Mouse (Mus musculus) 3134 (cell line): ENCODE measurements at regions not wholly inside any gene's neighbourhood (a gene's known extent, or its start where the extent isn't known, plus 50 kb on each side); places are given as distances from the start of the nearest gene placed in this dataset.

Experiments used
- DNase-seq: peaks from one replicate; pipeline ENCODE4 v3.0.0-alpha.2; 2011; ENCODE audit warnings: low spot score; ENCODE audit not compliant: insufficient read length; ENCODE audit errors: extremely low read depth

DNA sequence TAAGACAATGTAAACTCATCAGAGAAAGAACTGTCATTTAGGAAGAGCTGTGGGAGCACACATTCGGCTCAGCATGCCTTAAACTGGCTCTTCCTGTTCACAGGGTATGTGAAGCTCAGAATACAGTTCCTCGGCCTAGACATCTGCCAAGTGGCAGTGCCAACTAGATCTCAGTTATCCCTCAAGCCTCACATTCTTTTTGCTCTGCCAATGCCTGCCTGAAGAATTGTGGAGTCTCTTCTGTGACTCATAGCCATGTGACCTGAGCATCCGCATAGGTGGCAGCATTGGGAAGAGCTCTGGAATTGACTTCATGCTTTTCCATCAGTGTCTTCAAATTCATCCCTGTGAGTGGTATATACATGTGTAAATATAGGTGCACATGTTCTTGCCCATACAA lies 59.7 kb downstream of the Prlhr start:
- peak; percentile 18 for DNase-seq

DNA sequence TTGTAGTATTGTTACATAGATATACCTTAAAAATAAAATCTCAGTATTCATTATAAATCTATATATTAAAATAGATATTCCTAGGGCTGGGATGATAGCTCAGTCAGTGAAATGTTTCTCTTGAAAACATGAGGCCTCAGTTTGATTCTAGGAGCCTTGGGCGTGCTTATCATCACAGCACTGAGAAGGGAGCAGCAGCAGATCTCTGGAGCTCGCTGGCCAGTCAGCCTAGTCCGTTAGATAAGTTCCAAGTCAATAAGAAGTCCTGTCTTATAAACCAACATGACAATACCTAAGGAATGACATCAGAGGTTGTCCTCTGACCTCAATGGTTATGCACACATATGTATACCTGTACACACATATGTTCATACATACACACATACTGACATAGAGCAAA lies 68.7 kb downstream of the Prlhr start:
- DNase-seq = no peak

DNA sequence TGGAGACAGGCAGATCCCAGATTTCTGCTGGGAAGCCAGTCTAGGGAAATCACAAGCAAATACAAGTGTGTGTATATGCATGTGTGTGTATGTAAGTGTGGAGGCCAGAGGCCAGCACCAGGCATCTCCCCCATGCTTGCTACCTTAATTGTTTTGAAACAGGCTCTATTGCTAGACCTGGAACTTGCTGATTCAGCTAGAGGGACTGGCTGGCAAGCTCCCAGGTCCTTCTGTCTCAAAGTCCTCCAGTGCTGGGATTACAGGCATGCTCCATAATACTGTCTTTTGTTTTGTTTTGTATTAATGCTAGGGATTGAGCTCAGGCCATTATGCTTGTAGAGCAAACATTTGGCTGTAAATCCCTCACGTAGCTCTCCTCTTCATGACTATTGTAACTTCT lies 70.4 kb downstream of the Prlhr start:
- DNase-seq = no peak

DNA sequence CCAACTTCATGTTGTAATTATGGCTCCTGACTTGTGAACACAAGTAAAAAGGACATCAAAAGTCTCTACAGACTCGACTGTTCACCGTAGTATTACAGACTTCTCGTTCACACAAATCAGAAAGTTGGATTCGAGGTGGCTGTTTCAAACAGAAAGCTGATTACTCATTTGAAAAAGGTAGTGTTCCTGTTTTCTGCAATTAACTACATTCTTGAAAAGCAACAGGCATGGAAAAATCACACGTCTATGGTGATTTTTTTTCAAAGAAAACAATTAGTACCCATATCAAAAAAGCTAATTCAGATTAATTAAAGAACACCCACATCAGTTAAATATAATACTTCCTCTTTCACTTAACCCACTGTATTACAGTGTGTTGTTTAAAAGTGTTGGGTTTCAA lies 71.5 kb downstream of the Prlhr start:
- no peak for DNase-seq

DNA sequence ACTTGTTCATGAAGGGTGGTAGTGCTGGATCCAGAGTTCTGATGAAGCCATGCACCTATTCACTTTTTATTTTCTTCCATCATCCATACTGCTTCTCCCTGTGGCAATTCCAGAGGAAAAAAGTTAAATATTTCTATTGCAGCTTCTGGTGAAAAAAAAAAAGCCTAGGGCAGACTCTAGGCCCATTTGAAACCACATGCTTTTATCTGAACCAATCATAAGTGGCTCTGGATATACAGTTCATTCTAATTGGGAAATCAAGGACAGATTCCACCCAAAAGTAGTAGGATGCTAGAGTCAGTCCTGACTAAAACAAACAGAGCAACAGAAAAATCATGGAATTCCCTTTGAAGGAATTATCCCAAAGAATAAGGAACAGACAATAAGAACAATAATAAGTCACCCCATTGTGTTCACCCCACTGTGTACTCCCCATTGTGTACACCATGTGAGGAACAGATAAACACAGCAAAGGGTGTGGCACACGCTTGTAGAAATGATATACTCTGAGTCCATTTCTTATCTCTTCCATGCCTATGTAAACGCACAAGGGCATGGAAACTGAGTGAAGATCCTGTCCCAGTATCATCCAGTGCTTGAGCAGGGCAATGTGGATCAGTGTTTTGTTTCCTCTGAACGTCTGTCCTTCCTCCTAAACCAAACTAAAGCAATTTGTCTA lies 81.4 kb downstream of the Prlhr start:
- DNase-seq = no peak

DNA sequence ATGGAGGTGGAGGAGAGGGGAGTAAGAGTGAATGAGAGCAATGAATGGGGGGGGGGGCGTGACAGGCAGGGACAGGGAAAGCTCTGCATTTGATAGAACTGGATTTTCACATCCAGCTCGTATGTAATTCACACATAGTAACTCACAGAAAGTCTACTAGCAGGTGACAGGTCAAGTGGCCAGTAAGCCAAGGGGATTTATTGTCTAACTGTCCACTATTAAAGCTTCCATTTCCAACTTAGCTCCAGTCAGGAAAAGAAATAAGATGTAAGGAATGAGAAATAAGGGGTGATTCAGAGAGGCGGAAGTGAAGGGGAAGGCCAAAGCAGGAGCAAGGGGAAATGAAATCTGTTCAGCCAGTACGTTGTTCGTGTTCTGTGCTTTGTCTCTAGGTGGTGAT lies 83.4 kb downstream of the Prlhr start:
- no peak for DNase-seq

DNA sequence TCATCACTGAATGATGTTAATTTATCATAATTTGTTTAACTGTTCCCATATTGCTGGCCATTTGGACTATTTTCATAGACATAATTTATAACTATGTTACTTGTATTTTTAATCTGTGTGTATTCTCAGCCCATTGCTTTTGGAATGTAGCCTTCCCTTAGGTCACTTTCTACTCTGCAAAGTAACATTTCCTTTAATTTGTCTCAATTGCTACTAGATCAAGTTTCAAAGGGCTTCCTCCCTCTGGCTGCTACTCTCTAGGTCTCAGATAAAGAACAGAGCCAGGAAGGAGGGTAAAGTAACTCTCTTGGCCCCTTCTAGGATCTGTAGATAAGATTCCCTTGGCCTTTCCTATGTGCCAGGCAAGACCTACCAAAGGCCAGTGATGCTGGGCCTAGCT lies 85.4 kb downstream of the Prlhr start:
- DNase-seq = no peak

DNA sequence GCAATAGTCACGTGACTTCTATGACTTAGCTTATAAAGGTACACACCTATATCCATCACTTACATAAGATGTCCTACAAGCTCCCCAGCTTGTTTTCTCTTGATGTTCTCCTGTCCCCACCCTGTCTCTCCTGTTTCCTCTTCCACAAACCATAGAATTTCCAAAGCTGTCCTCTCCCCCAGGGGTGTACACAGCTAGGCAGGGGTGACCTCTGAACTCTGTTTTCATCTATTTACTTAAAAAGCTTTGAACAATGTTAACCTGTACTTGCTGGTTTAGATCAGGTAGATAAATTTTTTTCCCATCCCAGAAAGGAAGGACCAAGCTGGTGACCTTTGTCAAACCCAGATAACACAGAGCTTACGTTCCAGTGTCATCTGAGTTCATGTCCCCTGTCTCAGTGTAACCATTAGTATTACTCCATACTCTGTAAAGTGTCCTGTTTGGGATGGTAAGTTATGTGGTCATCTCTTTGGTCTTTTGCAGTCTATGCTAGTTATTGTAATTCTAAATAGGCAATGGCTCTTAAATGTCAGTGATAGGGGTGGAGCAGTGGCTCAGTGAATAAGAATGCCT lies 89.0 kb downstream of the Prlhr start:
- no peak for DNase-seq

DNA sequence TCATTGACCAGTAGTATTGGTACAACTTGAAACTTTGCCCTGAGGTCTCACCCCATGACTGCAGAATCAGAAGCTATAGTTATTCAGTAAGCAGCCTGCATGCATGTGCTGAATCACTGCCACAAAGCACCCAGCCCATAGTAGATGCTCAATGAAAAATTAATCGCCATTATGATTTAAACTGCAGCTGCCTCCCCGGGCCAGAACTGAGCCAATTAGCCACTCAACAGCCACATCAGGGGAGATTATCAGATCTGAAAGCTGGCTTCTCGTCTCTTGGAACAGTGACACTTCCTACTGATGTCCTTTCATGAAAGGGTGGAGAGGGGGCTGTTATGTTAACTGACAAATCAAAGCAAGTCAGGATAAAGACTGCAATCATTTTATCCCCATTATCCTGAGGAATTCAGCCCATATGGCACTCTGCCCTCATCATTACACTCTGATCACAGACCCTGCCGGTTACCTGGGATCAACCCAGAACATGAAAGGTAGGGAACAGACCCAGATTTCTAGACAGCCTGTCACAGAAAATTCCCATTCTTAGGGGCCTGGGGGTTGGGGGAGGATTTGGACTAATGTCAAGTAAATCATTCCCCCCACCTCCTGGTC lies 104.0 kb downstream of the Prlhr start:
- no peak for DNase-seq

DNA sequence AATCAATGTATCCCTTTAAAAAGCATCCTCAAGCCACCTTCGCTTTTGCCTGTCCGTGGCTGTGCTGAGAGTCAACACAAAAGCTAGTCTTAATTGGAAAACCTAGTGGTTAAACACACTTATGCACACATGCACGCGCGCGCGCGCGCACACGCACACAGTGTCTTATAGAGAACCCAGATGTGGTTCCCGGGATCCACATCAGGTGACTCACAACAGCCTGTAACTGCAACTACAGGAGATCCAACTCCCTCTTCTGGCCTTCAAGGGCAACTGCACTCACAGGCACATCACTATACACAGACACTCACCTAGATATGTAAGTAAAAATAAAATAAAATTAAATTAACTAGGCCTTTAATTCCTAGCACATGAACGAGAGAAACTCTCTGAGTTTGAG lies 118.4 kb upstream of the Fam204a start:
- no peak for DNase-seq

DNA sequence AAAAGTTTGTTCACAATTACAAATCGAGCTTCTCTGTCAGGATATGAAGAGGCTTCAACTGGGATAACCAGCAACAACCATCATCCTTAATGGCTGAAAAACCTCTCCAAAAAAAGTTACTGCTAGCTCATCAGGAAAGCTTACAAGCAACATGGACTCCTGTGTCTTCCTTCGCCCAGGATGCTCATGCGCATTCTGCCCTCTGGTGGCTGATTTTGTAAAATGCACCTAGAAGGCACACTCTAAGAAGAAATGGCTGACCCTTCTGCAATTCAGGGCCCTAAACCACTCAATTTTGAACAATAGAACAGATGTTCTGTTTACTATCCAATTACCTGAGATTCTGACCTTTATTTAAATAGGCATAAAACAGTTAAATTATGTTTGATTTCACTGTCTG lies 115.0 kb upstream of the Fam204a start:
- DNase-seq = peak; percentile 7

DNA sequence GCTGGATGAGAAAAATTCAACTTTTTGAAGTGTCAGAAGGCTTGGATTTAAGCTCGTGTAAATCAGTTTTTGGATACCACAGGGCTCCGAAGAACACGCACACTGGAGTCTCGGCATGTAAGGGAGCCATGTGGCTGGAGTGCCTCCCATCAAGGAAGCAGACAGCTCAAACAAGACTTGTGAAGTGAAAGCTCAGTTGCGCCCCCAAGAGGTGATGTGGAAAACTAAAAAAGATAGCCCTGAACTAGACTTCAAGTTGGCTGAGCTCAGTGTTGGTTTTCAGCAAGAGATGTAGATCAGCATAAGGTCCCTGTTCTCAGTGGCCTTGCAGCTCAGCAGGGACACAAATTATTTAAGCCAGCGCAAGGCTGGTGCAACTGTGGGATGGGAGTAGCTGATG lies 113.7 kb upstream of the Fam204a start:
- no peak for DNase-seq

DNA sequence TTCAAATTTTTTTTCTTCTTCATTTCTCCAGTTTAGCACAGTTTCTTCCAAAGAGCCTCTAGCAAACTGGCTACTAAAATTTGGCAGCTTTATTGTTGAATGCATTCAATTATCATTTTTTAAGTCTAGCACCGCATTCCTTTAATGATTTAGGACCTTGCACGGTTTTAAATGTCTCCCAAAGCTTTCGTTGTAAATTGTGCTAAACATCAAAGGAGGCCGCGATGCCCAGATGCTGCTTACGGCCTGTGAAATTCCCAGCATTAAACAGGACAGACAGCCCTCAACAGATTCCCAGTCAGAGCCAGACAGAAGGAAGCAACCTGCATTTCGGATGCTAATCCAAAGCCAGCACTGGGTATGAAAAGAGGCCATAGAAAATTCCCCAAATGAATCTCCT lies 108.0 kb upstream of the Fam204a start:
- DNase-seq = no peak

DNA sequence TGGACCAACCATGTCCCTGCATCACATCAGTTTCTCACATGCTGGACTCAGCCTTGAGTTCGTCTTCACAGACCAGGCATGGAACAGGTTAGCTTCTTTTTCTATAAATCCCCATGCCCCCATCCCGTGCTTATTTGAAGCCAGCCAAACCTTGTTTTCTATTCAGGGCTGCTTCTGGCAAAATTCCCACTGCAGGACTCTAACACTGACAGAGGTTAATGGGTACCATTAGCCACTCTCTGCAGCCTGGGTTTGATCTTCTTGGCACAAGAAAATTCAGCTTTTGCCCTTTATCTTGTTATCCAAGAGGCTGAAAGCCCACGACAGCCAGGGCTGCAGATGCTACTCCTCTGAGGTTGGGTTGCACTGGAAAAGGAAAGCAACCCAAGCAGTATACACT lies 101.8 kb upstream of the Fam204a start:
- no peak for DNase-seq

DNA sequence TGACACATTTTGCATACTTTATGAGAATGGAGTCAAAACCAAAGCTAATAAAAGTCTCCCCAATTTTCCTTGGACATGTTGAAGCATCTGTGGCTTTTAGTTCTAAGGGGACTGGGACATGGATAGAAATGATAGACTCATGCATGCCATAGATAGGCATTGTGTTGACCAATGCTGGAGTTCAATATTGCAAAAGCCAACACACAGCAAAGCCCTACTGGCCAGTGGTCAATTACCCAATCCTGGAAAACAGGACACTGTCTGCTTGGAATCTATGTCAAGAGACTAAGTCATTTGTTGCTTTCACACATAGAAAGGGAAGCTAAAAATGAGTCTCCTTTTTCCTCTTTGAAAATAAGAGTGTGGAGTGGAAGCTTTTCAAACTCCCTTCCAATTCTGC lies 99.1 kb upstream of the Fam204a start:
- DNase-seq = no peak

DNA sequence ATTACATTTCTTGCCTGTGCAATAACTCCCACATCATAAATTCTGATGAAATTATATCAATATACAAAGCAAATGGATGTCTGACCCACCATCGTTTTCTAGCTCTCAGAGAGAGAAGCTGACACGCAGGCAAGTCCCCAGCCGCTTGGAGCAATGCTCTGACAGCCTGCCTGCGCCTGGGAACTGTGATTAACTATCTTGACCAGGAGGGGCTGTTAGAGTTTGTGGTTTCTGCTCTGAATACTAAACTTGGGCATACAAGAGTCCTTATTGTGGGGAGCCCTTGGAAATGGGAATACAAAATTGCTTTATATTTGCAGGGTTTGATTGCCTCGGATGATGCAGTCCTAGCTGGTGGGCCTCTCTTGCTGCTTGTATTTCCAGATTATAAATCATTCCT lies 98.6 kb upstream of the Fam204a start:
- no peak for DNase-seq

DNA sequence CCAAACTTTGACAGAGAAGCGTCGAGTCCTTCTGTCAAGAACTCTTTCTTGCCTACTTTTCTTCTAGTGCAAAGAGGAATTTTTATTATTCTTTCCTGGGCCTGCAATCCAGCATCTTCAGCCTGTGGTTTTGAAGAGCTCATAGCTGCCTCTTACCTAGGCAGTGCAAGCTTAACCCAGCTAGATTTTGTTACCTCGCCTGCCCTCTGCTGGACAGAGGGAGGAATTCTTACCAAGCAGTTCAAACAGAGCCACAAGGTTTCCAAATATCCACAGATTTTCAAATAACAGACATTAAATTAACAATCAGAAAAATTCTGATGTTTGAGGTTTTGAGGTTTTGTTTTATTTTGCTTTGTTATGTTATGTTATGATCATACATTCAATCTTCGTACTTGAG lies 84.1 kb upstream of the Fam204a start:
- DNase-seq = peak; percentile 15

DNA sequence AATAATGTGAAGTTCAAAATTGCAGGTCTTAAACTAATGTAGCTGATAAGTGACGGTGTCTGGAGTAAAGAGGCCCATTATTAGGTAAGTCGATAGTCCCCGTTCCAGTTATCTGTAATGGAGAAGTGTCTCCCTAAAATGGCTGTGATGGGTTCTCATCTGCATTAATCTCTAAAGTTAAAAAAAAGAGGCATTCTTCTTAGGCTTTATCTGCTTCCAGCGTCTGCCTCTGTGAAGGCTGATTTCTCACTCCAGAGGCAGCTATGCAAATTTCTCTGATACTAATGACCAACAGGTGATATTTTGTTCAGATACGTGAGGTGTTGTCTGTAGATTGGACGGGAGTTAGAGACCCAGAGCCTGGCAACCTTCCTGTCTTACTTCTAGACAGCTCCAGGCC lies 75.9 kb upstream of the Fam204a start:
- DNase-seq = no peak

DNA sequence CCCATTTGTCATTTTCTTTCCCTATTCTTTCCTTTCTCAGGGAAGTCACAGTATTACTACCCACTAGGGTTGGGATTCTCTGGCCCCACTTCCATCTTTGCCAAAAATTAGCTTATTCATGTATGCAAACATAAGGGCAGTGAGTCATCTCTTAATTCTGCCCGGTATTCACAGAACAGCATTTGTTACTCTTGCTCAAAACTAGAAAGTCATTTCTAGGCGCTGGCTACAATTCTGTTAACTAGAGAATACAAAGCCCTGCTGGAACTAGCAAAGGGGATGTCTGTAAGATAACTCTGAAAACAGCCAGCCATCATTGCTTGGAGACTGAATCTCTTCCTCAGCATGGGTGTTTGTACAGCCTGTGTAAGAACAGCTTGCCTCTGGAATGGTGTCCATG lies 74.4 kb upstream of the Fam204a start:
- no peak for DNase-seq

DNA sequence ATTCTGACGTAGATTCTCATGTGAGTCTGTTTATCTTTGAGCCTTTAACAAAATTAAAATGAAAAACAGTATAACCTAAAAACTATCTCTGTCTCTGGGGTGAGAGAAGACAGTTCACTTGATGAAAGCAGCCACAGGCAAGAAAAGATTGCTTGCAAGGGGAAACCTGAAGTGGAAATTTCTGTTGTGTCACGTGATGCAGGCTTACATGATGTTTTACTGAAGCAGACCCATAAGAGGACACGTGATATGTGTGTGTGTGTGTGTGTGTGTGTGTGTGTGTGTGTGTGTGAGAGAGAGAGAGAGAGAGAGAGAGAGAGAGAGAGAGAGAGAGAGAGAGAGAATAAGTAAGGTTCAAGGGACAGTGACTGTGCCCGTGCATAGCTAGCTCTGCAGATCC lies 63.7 kb upstream of the Fam204a start:
- DNase-seq = no peak

DNA sequence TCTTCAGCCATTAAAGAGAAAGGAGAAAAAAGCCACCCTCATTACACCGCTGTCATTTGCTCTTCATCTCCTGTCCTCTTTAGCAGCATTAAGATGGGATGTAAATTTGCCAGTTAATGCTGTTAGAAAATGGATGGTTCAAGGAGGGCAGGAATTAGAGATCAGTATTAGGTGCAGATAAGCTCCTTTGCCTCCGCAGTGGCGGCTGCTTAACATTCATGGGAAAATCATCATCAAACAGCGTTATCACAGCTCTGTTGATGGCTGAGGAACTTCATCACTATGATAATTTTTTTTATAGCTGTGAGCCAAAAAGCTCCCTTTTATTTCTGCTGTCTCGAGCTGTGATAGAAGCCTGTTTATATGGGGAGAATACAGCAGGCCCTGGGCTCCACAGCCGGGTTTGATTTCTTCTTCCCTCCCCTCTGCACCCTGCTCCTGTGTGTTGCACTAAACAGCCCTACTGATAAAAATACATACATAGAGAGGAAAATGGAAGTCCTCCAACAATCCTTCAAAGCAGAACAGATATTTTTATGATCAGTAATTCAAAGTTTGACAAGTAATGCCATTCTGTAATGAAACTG lies 60.4 kb upstream of the Fam204a start:
- no peak for DNase-seq

DNA sequence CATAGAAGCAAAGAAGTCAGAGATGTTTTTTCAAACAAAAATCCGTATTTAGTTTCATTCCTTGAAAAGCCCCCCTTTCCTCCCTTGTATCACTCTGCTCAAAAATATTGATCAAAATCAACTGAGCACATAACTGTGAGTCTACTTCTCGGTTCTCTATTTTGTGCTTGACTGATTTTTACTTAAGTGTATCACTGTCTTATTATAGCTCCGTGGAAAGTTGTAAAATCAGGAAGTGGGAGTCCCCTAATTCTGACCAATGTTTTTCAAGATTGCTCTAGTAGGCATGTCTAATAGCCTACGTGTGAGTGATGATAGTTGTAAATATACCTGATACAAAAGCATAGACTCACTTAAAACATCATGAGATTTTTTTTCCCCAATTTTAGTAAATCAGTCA lies 58.4 kb upstream of the Fam204a start:
- no peak for DNase-seq
